Mouse (Mus musculus) monocyte, adult 2 months (primary cell): Measurements from ENCODE around the gene Synpo2l.
A peak's percentile ranks its signal among the peaks of the same experiment; 100 is the strongest.
"Not testable (repeated sequence)": the region's sequence is repeated elsewhere in the genome, so short reads cannot be mapped to it uniquely, and the experiment has no call there.

ENCODE experiments used
- DNase-seq, 2 experiments: peaks; one replicate each; pipeline ENCODE4 v3.0.0; 2022; ENCODE audit warnings: low spot score in 2 of 2, low read depth in 1 of 2

Gene Synpo2l

DNA sequence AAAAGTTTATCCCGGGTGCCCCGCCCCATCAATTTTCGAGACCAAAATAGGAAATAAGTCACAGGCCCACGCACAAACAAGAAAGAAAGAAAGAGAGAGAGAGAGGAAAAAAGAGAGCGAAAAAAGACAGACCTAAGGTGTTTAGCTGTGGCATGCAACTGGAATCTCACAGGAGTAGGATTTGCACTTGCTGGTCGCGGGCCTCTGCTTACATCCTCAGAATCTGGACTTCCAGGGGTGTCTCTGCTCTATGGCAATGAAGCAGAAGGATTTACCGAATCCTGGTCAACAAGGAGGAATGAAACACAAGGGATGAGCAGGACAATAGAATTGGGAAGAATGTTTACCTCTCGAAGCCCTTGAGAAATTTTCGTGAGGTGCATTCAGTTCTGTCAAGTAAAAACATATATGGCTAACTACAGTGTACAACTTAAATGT lies 26.7 kb downstream of the Synpo2l start:
- no peak for DNase-seq

DNA sequence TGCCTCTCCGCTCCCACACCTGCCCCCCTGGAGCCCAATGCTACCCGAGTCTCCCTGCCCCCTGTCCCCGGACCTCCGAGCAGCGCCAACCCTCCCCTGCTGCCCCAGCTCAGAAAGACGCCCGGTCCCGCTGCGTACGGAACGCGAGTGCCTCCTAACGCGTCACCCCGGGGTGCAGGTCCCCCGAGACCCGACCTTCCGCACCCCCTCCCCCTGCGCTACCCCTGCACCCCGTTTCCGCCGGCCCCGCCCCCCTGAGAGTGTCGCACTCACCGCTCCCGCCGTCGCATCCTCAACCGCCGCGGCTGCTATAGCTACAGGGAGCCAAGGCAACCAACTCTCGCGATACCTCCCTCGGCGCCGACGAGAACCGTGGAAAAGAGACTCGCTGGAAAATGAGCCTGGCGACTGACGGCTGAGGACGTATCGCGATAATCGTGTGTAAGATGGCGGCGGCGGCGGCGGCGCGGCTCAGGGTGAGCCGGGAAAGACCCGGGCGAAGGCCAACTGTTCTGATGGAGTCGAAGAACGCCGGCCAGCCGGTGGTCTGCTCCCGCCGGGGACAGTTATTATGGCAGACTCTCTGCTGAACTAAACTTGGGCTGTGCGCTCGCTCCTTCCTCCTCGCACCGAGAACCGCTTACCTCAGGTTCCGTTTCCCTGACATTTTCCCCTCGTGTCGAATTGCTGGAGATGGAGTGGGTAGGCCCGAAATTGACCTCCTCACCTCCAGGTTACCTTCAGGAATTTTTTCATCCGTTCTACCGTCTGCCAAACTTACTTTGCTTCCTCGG lies 27.3 kb downstream of the Synpo2l start, which contains the start of gene Usp54:
TSS of gene Usp54 (minus strand) at position 420 of the 794 bp plus-strand sequence.
- DNase-seq, result peak; percentile 92 to 94

- DNase-seq, result no peak
These were observed 28.1 kb downstream of the Synpo2l start for GRCm38 (mm10) chr14:20639918-20640619.

DNA sequence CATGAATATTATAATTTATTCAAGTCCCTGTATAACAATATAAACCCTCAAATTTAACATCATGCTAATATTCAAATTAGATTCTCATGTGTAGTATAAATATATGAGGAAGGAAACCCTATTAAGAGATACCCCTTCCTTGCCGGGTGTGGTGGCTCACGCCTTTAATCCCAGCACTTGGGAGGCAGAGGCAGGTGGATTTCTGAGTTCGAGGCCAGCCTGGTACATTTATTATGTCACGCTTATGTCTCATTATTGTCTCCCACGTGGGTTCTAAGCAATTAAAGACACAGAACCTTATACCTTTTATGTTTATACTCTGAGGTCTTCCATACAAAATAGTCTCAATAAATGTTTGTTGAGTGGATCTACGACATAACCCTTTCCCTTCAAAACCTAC lies 29.5 kb downstream of the Synpo2l start:
- DNase-seq, result no peak

GRCm38 (mm10) chr14:20637818-20638574 lies 30.2 kb downstream of the Synpo2l start:
- no peak for DNase-seq

DNA sequence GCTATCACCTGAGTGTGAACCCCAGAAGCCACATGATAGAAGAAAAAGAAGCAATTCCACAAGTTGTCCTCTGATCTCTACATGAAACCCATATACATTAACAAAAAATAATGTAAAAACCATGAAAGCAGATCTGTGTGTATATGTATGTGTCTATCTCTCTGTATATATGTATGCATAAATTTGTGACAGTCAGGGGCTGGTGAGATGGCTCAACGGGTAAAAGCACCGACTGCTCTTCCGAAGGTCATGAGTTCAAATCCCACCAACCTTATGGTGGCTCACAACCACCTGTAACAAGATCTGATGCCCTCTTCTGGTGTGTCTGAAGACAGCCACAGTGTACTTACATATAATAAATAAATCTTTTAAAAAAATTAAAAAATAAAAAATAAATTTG lies 31.2 kb downstream of the Synpo2l start:
- DNase-seq, result not testable (repeated sequence)

DNA sequence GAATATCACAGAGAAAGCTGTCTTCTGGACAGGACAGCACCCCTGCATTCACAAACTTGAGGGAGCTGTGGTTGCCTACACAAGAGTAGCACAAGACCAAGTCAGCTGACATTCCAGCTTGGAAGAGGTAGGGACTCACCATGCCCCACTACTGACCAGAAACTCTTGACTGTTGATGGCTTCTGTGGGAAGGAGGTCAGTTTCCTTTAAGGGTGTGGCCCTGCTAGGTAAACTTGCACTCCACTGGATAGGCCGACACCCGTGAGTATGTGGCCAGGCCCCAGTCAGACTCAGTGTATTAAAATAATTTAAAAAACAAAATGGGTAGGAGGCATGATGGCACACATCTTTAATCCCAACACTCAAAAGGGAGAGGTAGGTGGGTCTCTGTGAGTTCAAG lies 32.6 kb downstream of the Synpo2l start:
- DNase-seq, result no peak

DNA sequence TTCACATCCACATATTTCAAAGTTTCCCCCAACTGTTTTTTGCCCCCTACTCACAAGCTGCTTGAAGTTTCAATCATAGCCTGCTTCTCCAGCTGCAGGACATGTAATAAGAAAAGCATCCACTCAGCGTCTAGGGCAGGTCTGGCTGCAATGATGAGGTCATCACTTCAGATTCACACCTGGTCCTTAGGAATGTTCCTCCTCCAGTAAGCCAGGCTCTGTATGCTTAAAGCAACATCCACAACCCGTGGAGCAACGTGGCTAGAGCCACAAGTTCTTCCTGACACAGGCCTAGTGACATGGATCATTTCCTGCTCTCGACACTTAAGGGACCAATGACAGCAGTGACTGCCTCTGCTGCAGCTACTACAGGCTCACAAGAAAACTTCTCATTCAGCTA lies 36.9 kb downstream of the Synpo2l start:
- no peak for DNase-seq

DNA sequence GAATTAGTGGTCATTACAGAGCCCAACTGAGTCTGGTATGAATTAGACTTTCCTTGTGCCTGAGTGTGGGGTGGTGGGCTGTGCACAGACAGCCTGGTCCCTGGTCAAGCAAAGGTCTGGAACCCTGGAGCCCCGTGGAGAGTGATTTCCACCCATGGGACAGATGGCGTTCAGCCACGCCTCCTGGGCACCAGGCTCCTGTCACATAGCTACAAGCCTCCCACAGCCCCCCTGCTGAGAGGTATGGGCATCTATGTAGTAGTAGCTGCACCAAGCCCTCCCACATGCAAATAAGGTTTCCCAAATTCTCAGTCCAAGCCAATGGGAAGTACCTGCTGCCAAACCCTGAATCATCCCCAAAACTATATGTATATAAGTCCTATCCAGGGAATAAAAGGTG lies 41.2 kb downstream of the Synpo2l start:
- no peak for DNase-seq

GRCm38 (mm10) chr14:20626447-20626846 lies 41.7 kb downstream of the Synpo2l start:
- DNase-seq, result no peak

DNA sequence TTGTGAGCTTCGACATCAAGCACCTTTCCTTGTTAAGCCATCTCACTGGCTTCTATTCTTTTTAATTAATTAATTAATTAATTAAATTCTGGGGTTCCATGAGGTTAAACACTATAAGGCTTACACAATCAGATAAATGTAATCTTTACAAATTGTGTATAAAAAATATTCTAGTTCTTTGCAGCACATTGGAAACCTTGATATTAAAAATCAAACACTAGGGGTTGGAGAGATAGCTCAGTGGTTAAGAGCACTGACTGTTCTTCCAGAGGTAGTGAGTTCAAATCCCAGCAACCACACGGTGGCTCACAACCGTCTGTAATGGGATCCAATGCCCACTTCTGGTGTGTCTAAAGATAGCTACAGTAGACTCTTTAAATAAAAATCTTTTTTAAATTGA lies 45.2 kb downstream of the Synpo2l start:
- no peak for DNase-seq

DNA sequence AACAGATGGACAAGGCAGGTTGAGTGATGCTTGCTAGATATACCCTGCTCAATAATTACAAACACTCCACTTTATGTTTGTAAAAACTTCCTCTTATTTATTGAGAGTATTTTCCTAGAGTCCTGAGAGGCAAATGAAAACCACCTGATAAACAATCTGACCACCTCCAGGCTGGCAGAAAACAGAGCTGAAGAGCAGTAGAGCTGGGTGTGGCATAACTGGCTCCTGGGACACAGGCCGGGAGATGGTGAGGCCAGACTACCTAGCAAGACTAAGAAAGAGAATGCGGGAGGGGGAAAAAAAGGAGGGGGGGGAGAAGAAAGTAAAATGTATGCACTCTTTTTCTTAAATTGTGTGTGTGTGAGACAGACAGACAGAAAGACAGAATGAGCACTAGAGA lies 45.7 kb downstream of the Synpo2l start:
- DNase-seq, result no peak

DNA sequence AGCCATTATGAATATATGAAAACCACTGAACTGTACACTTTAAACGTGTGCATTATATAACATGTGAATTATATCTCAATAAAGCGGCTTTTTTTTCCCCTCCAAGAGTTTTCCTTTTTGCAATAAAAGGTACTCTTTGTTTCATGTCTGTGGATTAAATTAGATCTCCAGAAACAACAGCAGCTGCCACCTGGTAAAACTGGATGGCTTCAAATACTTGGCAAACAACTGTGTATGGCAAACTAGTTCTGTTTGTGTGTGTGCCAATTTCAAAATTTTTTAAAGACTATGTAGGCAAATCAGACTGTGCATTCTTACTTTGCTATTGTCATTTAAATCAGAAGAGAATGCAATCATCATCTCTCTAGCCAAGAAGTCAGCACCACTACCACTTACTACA lies 46.3 kb downstream of the Synpo2l start:
- no peak for DNase-seq

DNA sequence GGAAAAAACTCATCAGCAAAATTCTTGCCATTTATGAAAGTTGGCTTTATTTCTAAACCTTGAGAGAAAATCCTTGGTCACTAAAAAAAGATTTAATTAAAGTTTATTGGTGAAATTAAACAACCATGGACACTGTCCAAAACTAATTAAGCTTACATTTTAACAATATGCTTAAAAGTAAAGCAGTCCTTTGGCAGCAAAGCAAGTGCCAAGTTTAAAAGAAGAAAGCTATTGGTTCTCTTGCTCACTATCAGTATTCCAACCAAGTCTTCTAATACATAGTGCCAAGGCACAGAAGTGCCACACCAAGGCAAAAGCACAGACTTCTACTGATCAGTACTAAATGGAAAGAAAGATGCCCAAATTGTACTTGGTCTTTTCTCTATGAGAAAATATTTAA lies 49.0 kb downstream of the Synpo2l start:
- DNase-seq, result no peak

- DNase-seq, result no peak
These were observed 49.9 kb downstream of the Synpo2l start for GRCm38 (mm10) chr14:20618211-20618610.

- DNase-seq, result no peak
These were observed 51.7 kb downstream of the Synpo2l start for GRCm38 (mm10) chr14:20616421-20616820.

DNA sequence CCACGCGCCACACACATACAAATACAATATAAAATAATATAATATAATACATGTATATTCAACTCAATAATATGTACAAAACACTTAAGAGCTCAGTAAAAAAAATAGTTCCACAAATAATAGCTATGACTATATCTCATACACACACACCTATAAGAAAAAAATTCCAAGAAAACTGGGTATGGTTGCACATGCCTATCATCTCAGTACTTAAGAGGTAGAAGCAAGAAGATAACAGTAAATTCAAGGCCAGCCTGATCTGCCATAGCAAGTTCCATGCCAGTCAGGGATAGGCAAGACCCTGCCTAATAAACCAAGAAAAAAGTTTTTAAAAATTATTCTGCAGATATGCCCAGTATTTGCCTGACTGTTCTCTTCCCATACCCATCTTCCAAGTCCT lies 53.1 kb downstream of the Synpo2l start:
- no peak for DNase-seq

GRCm38 (mm10) chr14:20612820-20613219 lies 55.3 kb downstream of the Synpo2l start:
- no peak for DNase-seq

DNA sequence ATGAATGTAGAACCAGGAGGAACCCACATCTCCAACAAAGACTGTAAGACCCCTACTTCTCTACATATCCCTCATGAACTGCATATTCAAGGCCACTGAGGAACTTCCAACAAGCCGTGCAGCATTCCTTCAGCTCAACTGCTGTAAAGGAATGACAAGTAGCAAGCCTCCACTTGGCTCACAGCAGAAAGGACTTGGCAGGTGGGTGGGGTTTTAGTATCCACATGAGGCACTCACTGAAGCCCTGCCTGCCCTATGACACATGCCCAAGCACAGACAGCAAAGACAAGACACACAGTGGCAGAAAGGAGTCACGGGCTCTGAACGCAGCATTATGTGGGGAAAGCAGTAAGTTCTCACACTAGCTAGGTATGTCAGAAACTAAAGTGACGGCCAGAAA lies 58.0 kb downstream of the Synpo2l start:
- DNase-seq, result no peak

DNA sequence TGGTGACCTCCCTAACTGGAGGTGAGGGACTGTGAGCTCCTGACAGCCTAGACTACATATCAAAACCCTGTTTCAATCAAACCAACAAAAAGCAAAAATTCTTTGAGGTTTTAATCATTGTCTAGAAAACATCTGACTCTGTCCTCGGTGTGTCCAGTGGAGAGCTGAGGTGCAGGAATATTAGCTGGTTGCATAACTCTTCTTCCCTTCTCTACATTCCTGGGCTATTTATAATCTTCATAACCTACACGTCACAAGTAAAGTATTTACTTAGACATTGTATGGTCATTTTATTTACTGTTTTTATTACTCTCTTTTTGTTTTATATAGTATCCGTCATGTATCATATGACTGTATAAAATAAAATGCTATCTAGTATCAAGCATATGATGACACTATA lies 58.6 kb downstream of the Synpo2l start:
- no peak for DNase-seq
